Mouse (Mus musculus) stomach, postnatal 0 days (tissue): ENCODE measurements at regions not wholly inside any gene's neighbourhood (a gene's known extent, or its start where the extent isn't known, plus 50 kb on each side); places are given as distances from the start of the nearest gene placed in this dataset.

Experiments
- CTCF ChIP-seq: IDR thresholded peaks from 2 replicates; pipeline ENCODE4 v1.5.1; 2016; ENCODE audit warnings: antibody characterized with exemption, low read depth, mild to moderate bottlenecking, moderate library complexity
- EP300 ChIP-seq: optimal IDR thresholded peaks from 2 replicates; pipeline ENCODE3; 2016; ENCODE audit warnings: antibody characterized with exemption

DNA sequence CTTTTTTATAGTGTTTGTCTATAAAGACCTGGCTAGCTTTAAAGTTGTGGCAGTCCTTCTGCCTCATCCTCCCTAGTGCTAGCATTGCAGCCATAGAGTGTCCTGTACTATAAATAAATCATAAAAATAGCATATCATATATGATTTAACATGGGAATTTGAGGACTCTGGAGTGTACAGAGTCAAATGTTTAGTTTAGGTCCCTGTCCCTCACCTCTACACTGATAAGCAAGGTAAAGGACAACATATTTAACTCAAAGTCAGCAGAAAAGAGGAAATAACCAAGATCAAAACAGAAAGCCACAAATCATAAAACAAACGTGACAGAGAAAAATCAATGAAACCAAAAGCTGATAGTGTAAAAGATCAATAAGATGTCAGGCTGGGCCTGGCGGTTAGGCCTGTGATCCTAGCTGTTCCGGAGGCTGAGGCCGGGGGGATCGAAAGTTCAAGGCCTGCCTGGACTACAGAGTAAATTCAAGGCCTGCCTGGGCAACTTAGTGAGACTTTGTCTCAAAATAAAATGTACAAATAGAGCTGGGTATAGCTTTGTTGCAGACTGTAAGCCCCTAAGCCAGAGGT is 68.7 kb downstream of the Dlk1 start:
- TF ChIP-seq CTCF, result no peak
- no peak for TF ChIP-seq EP300
